Mouse (Mus musculus) embryonic facial prominence, embryonic 12.5 days (tissue): ENCODE data around the gene Rapgef2. TPM values are rescaled to one million over a fixed set of nuclear protein-coding genes. Genes with fewer than 3 reads are reported as not detected.

Experiments used
- ATAC-seq: fragments of 200-750 bp; cut with Nextera tagmentation; 2 replicates; pipeline ENCODE4 v1.8.0; 2017; ENCODE audit not compliant: insufficient number of reproducible peaks, insufficient read depth, low FRiP score, low TSS enrichment
- H3K27ac ChIP-seq: fragments of 300-500 bp; sonication (generic); 2 replicates; pipeline ENCODE4 v1.5.1; 2016; ENCODE audit warnings: mild to moderate bottlenecking
- H3K27me3 ChIP-seq: fragments of 300-500 bp; sonication (generic); 2 replicates; pipeline ENCODE4 v1.6.1; 2016; ENCODE audit warnings: mild to moderate bottlenecking, moderate library complexity
- H3K36me3 ChIP-seq: fragments of 300-500 bp; sonication (generic); 2 replicates; pipeline ENCODE4 v1.6.1; 2016; ENCODE audit warnings: mild to moderate bottlenecking
- H3K4me1 ChIP-seq: fragments of 300-500 bp; sonication (generic); 2 replicates; pipeline ENCODE4 v1.6.1; 2016
- H3K4me2 ChIP-seq: fragments of 300-500 bp; sonication (generic); replicated peaks from 2 replicates; pipeline ENCODE4 v1.6.1; 2016; ENCODE audit warnings: mild to moderate bottlenecking, moderate library complexity
- H3K4me3 ChIP-seq: fragments of 300-500 bp; sonication (generic); 2 replicates; pipeline ENCODE4 v1.5.1; 2016; ENCODE audit warnings: mild to moderate bottlenecking
- H3K9ac ChIP-seq: fragments of 300-500 bp; sonication (generic); 2 replicates; pipeline ENCODE4 v1.6.1; 2016; ENCODE audit warnings: mild to moderate bottlenecking, moderate library complexity
- H3K9me3 ChIP-seq: fragments of 300-500 bp; sonication (generic); 2 replicates; pipeline ENCODE4 v1.6.1; 2016; ENCODE audit warnings: mild to moderate bottlenecking, moderate library complexity
- WGBS: fragments of 180-500 bp; shearing (Covaris S2); methylation state at CpG from one replicate; pipeline ENCODE4 v1.1.7; 2016; 5-methylcytosine and 5-hydroxymethylcytosine counted together
- polyA plus RNA-seq: library from polyadenylated mRNA; unstranded; fragments of >200 nt; fragmentation: Nextera tagmentation; extraction: Ambion mirVana; gene quantifications from 2 replicates; pipeline ENCODE4 v1.2.1, GENCODE M21; 2016

The Rapgef2 gene
- polyA plus RNA-seq, 1 experiment from 2014 or later: 11.1 TPM

GRCm38 (mm10) chr3:79248208-79248607 is 38.1 kb downstream of the Rapgef2 start:
- no peaks in the 10 kb centered on the region for H3K36me3 ChIP-seq
- no peak overlapping the region for H3K9ac ChIP-seq
- peaks cover 15% of the 10 kb centered on the region for H3K4me1 ChIP-seq
- H3K27ac ChIP-seq: no peak overlapping the region
- no peak overlapping the region for H3K4me3 ChIP-seq
- WGBS: 83% methylated on average over 11 of the region's 11 CpGs
- H3K27me3 ChIP-seq: no peaks in the 10 kb centered on the region
- H3K4me2 ChIP-seq: no peak overlapping the region
- H3K9me3 ChIP-seq: no peaks in the 10 kb centered on the region
- no peak for ATAC-seq

GRCm38 (mm10) chr3:79244347-79244746 is 42.0 kb downstream of the Rapgef2 start:
- WGBS: 61% methylated on average over 9 of the region's 9 CpGs
- ATAC-seq: no peak
- no peak overlapping the region for H3K4me2 ChIP-seq
- H3K27me3 ChIP-seq: no peaks in the 10 kb centered on the region
- no peak overlapping the region for H3K9ac ChIP-seq
- H3K36me3 ChIP-seq: no peaks in the 10 kb centered on the region
- H3K27ac ChIP-seq: no peak overlapping the region
- peaks cover 21% of the 10 kb centered on the region for H3K4me1 ChIP-seq
- H3K9me3 ChIP-seq: no peaks in the 10 kb centered on the region
- H3K4me3 ChIP-seq: no peak overlapping the region

GRCm38 (mm10) chr3:79242922-79243705 is 43.2 kb downstream of the Rapgef2 start:
- no peak overlapping the region for H3K9ac ChIP-seq
- H3K9me3 ChIP-seq: no peaks in the 10 kb centered on the region
- no peaks in the 10 kb centered on the region for H3K27me3 ChIP-seq
- no peak overlapping the region for H3K4me3 ChIP-seq
- H3K36me3 ChIP-seq: no peaks in the 10 kb centered on the region
- H3K27ac ChIP-seq: no peak overlapping the region
- no peak overlapping the region for H3K4me2 ChIP-seq
- H3K4me1 ChIP-seq: peaks cover 26% of the 10 kb centered on the region
- WGBS: 62% methylated on average over 12 of the region's 12 CpGs
- ATAC-seq: no peak

- H3K27ac ChIP-seq: no peak overlapping the region
- H3K4me3 ChIP-seq: no peak overlapping the region
- 63% methylated on average over 8 of the region's 8 CpGs for WGBS
- no peaks in the 10 kb centered on the region for H3K9me3 ChIP-seq
- no peaks in the 10 kb centered on the region for H3K36me3 ChIP-seq
- peaks cover 24% of the 10 kb centered on the region for H3K4me1 ChIP-seq
- H3K4me2 ChIP-seq: no peak overlapping the region
- no peak for ATAC-seq
- no peaks in the 10 kb centered on the region for H3K27me3 ChIP-seq
- H3K9ac ChIP-seq: no peak overlapping the region
Observed at GRCm38 (mm10) chr3:79242298-79242697, 44.0 kb downstream of the Rapgef2 start.

GRCm38 (mm10) chr3:79239066-79239462 is 47.3 kb downstream of the Rapgef2 start:
- Histone ChIP-seq H3K4me1 (peaks cover 45% of the 10 kb centered on the region), H3K4me3 (no peak overlapping the region), H3K27me3 (no peaks in the 10 kb centered on the region), H3K9ac (no peak overlapping the region), H3K27ac (no peak overlapping the region), H3K4me2 (no peak overlapping the region), H3K36me3 (no peaks in the 10 kb centered on the region), H3K9me3 (no peaks in the 10 kb centered on the region)
- WGBS: 86% methylated on average over 6 of the region's 6 CpGs
- no peak for ATAC-seq

GRCm38 (mm10) chr3:79238456-79239065 is 47.8 kb downstream of the Rapgef2 start:
- H3K9ac ChIP-seq: no peak overlapping the region
- ATAC-seq: no peak
- 83% methylated on average over 4 of the region's 4 CpGs for WGBS
- no peaks in the 10 kb centered on the region for H3K36me3 ChIP-seq
- H3K4me2 ChIP-seq: no peak overlapping the region
- no peak overlapping the region for H3K4me3 ChIP-seq
- peaks cover 50% of the 10 kb centered on the region for H3K4me1 ChIP-seq
- no peaks in the 10 kb centered on the region for H3K27me3 ChIP-seq
- H3K27ac ChIP-seq: no peak overlapping the region
- no peaks in the 10 kb centered on the region for H3K9me3 ChIP-seq

- no peak for ATAC-seq
- WGBS: 84% methylated on average over 9 of the region's 9 CpGs
- H3K36me3 ChIP-seq: no peaks in the 10 kb centered on the region
- no peak overlapping the region for H3K4me3 ChIP-seq
- H3K9me3 ChIP-seq: no peaks in the 10 kb centered on the region
- H3K27ac ChIP-seq: no peak overlapping the region
- H3K4me1 ChIP-seq: peaks cover 46% of the 10 kb centered on the region
- H3K27me3 ChIP-seq: no peaks in the 10 kb centered on the region
- H3K9ac ChIP-seq: no peak overlapping the region
- H3K4me2 ChIP-seq: no peak overlapping the region
Observed at GRCm38 (mm10) chr3:79237619-79238342, 48.5 kb downstream of the Rapgef2 start.

GRCm38 (mm10) chr3:79234485-79234884 is 51.8 kb downstream of the Rapgef2 start:
- no peak for ATAC-seq
- no peak overlapping the region for H3K4me2 ChIP-seq
- no peaks in the 10 kb centered on the region for H3K27me3 ChIP-seq
- 49% methylated on average over 3 of the region's 3 CpGs for WGBS
- no peak overlapping the region for H3K9ac ChIP-seq
- no peaks in the 10 kb centered on the region for H3K36me3 ChIP-seq
- H3K4me3 ChIP-seq: no peak overlapping the region
- H3K4me1 ChIP-seq: peaks cover 42% of the 10 kb centered on the region
- no peak overlapping the region for H3K27ac ChIP-seq
- H3K9me3 ChIP-seq: no peaks in the 10 kb centered on the region

- Histone ChIP-seq H3K36me3 (no peaks in the 10 kb centered on the region), H3K27me3 (no peaks in the 10 kb centered on the region), H3K27ac (no peak overlapping the region), H3K9me3 (no peaks in the 10 kb centered on the region), H3K9ac (no peak overlapping the region), H3K4me1 (peaks cover 39% of the 10 kb centered on the region), H3K4me3 (no peak overlapping the region), H3K4me2 (no peak overlapping the region)
- 75% methylated on average over 13 of the region's 13 CpGs for WGBS
- ATAC-seq: no peak
Observed at GRCm38 (mm10) chr3:79233478-79234415, 52.6 kb downstream of the Rapgef2 start.

- no peak overlapping the region for H3K4me2 ChIP-seq
- no peak overlapping the region for H3K4me3 ChIP-seq
- H3K36me3 ChIP-seq: no peaks in the 10 kb centered on the region
- WGBS: 97% methylated on average over 4 of the region's 4 CpGs
- H3K27ac ChIP-seq: no peak overlapping the region
- H3K9ac ChIP-seq: no peak overlapping the region
- peaks cover 21% of the 10 kb centered on the region for H3K4me1 ChIP-seq
- H3K27me3 ChIP-seq: no peaks in the 10 kb centered on the region
- no peak for ATAC-seq
- H3K9me3 ChIP-seq: no peaks in the 10 kb centered on the region
Observed at GRCm38 (mm10) chr3:79230718-79231117, 55.6 kb downstream of the Rapgef2 start.

- no peak for ATAC-seq
- Histone ChIP-seq H3K4me1 (peaks cover 14% of the 10 kb centered on the region; the same call in 1 of the 2 replicates), H3K27ac (no peak overlapping the region), H3K4me2 (no peak overlapping the region), H3K9me3 (no peaks in the 10 kb centered on the region), H3K9ac (no peak overlapping the region), H3K27me3 (no peaks in the 10 kb centered on the region), H3K36me3 (no peaks in the 10 kb centered on the region), H3K4me3 (no peak overlapping the region)
- WGBS: 69% methylated on average over 6 of the region's 6 CpGs
Observed at GRCm38 (mm10) chr3:79229546-79229945, 56.8 kb downstream of the Rapgef2 start.
